Mouse (Mus musculus) adrenal gland, postnatal 10 days (tissue): ENCODE data around the gene Gamt. TPM values are rescaled to one million over a fixed set of nuclear protein-coding genes. Genes with fewer than 3 reads are reported as not detected.

ENCODE experiments used
- DNase-seq: peaks from one replicate; pipeline ENCODE4 v3.0.0; 2021; ENCODE audit warnings: mixed read lengths
- total RNA-seq, 2 experiments: library from RNA; stranded (reverse); gene quantifications; 2 replicates each; pipeline ENCODE4 v1.2.3; 2021

Gene Gamt
- total RNA-seq, 2 experiments from 2014 or later = 164 to 167 TPM

GRCm38 (mm10) chr10:80285222-80286070 lies 24.6 kb upstream of the Gamt start:
- DNase-seq = peak; percentile 78

- no peak for DNase-seq
Measured at GRCm38 (mm10) chr10:80282481-80283441, 21.9 kb upstream of the Gamt start.

- peak; percentile 83 for DNase-seq
Measured at GRCm38 (mm10) chr10:80281921-80282371, 21.1 kb upstream of the Gamt start.

- DNase-seq = peak; percentile 70
Measured at GRCm38 (mm10) chr10:80281304-80281703, 20.5 kb upstream of the Gamt start.

GRCm38 (mm10) chr10:80279273-80279672 lies 18.5 kb upstream of the Gamt start:
- no peak for DNase-seq

GRCm38 (mm10) chr10:80278390-80278789 lies 17.6 kb upstream of the Gamt start:
- DNase-seq = no peak

GRCm38 (mm10) chr10:80276238-80276637 lies 15.4 kb upstream of the Gamt start:
- no peak for DNase-seq

- DNase-seq = no peak
Measured at GRCm38 (mm10) chr10:80273847-80274246, 13.0 kb upstream of the Gamt start.

- DNase-seq = no peak
Measured at GRCm38 (mm10) chr10:80271870-80272585, 11.2 kb upstream of the Gamt start.

GRCm38 (mm10) chr10:80271186-80271843 lies 10.5 kb upstream of the Gamt start:
- DNase-seq = no peak

GRCm38 (mm10) chr10:80270734-80271181 lies 9.9 kb upstream of the Gamt start:
- DNase-seq = peak; percentile 77

GRCm38 (mm10) chr10:80270099-80270498 lies 9.3 kb upstream of the Gamt start:
- DNase-seq = no peak

- no peak for DNase-seq
Measured at GRCm38 (mm10) chr10:80265149-80265486, 4.3 kb upstream of the Gamt start.

- peak; percentile 99 for DNase-seq
Measured at GRCm38 (mm10) chr10:80264341-80265148, 3.7 kb upstream of the Gamt start.

- DNase-seq = no peak
Measured at GRCm38 (mm10) chr10:80262776-80263365, 2.1 kb upstream of the Gamt start.

- DNase-seq = no peak
Measured at GRCm38 (mm10) chr10:80262169-80262568, 1.4 kb upstream of the Gamt start.

GRCm38 (mm10) chr10:80261585-80261968 lies 765 bp upstream of the Gamt start:
- peak; percentile 98 for DNase-seq

- DNase-seq = peak; percentile 86
Measured at GRCm38 (mm10) chr10:80259861-80260641, 761 bp downstream of the Gamt start.

- DNase-seq = peak; percentile 54
Measured at GRCm38 (mm10) chr10:80259463-80259805, 1.4 kb downstream of the Gamt start.
